ENCODE assay signal across 8 mouse cellular contexts in genomic region chr2:153131019-153131418, GRCm38 (mm10). TPM values are rescaled to one million over a fixed set of nuclear protein-coding genes. Genes with fewer than 3 reads are reported as not detected.
DNase-seq lines count a peak whose midpoint lies in the region; ATAC-seq and TF ChIP-seq lines count a peak whose summit lies in the region.
"Had no signal": no experiment of that assay in that cellular context is flagged by ENCODE, and none has a peak within 500 bp of the region (broad histone marks: within the 10 kb centered on the region; RNA-seq: fewer than 3 reads in every experiment).

No protein-coding gene starts in this region.

- no peak for DNase-seq in layer of hippocampus, adult 2 months (ENCODE audit: low spot score in 2 of 2)
- DNase-seq in layer of hippocampus, adult 9-11 months, result no peak
- peak; percentile 36 to 45 for DNase-seq in lung, postnatal 4 days
- DNase-seq in right cerebral cortex, adult 18-20 months, result no peak
- DNase-seq: cerebellum, adult 8-10 months had no signal

- peak; percentile 64 for TF ChIP-seq CTCF in layer of hippocampus, adult 2 months (conservative IDR thresholded peaks at IDR 0.05)
- TF ChIP-seq CTCF in ES-Bruce4 (IDR thresholded peaks at IDR 0.05; ENCODE audit: low read depth, low read length), result peak; percentile 88
- peak; percentile 76 for TF ChIP-seq CTCF in bone marrow, adult 2 months (IDR thresholded peaks at IDR 0.05; ENCODE audit: control insufficient read depth, insufficient read depth, low read length)

- no peaks in the 10 kb centered on the region for H3K4me1 ChIP-seq in ES-Bruce4 (ENCODE audit: control insufficient read depth, insufficient read depth, low read length)
- peaks cover under 1% of the 10 kb centered on the region; the same call in 1 of the 2 replicates for H3K4me1 ChIP-seq in bone marrow, adult 2 months (ENCODE audit: control insufficient read depth, insufficient read depth, low read length)

- H3K9ac ChIP-seq in ES-Bruce4 (ENCODE audit: low read depth, poor library complexity, severe bottlenecking), result no peak overlapping the region

- TF ChIP-seq EP300 in ES-Bruce4 (IDR thresholded peaks at IDR 0.05; ENCODE audit: insufficient read depth, low read depth, low read length), result no peak

- no peaks in the 10 kb centered on the region for H3K27me3 ChIP-seq in ES-Bruce4 (ENCODE audit: control insufficient read depth, insufficient read depth, low read length, poor library complexity, severe bottlenecking)

- H3K27ac ChIP-seq in layer of hippocampus, adult 2 months, result no peak overlapping the region
- H3K27ac ChIP-seq in ES-Bruce4 (ENCODE audit: insufficient read depth, low read length), result no peak overlapping the region
- H3K27ac ChIP-seq in bone marrow, adult 2 months (ENCODE audit: control insufficient read depth, insufficient read depth, low read depth, low read length, poor library complexity), result no peak overlapping the region

- no peaks in the 10 kb centered on the region for H3K9me3 ChIP-seq in ES-Bruce4 (replicated peaks; ENCODE audit: control insufficient read depth, insufficient read depth, low read length, poor library complexity, severe bottlenecking)

- H3K36me3 ChIP-seq in ES-Bruce4 (ENCODE audit: control insufficient read depth, insufficient read depth, low read length, poor library complexity, severe bottlenecking), result no peaks in the 10 kb centered on the region

- ATAC-seq in erythroid progenitor cell, adult 5-6 weeks (replicated peaks; ENCODE audit: low FRiP score, poor library complexity, severe bottlenecking), result no peak

- WGBS in bone marrow, adult 2 months, result 34% methylated on average over 6 of the region's 6 CpGs

- TF ChIP-seq POLR2A in ES-Bruce4 (IDR thresholded peaks at IDR 0.05; ENCODE audit: insufficient read depth, low read length), result no peak
- TF ChIP-seq POLR2A in bone marrow, adult 2 months (IDR thresholded peaks at IDR 0.05; ENCODE audit: borderline replicate concordance, control insufficient read depth, low read depth, low read length), result no peak

- H3K4me3 ChIP-seq in layer of hippocampus, adult 2 months, result no peak overlapping the region
- H3K4me3 ChIP-seq in ES-Bruce4 (ENCODE audit: low read depth, low read length), result no peak overlapping the region
- H3K4me3 ChIP-seq in bone marrow, adult 2 months (replicated peaks; ENCODE audit: control insufficient read depth, low read depth, low read length), result no peak overlapping the region

RNA-seq across cellular contexts. Expression of gene Hck, which starts 22.8 kb away (rescaled TPM):
- total RNA-seq in layer of hippocampus, adult 2 months (2021), result 1 to 10 TPM; 1.9 to 2.2 TPM
- polyA plus RNA-seq in ES-Bruce4 (2011; ENCODE audit: insufficient read depth, insufficient read length, low read depth, missing spikeins), result 2.4 TPM in 2 replicates
- polyA plus RNA-seq in bone marrow, adult 2 months (2011; ENCODE audit: insufficient read depth, insufficient read length, low replicate concordance, missing spikeins), result 20.0 and 54.3 TPM in 2 replicates
- 35.7 and 36.5 TPM in 2 replicates for total RNA-seq in erythroid progenitor cell, adult 5-6 weeks (2015; ENCODE audit: low replicate concordance)
- total RNA-seq in erythroid progenitor cell, adult 5-6 weeks (2017; ENCODE audit: low replicate concordance), result 19.4 and 38.2 TPM in 2 replicates

RNA-seq across cellular contexts. Expression of gene Tm9sf4, which starts 30.1 kb away (rescaled TPM):
- 100 to 1,000 TPM in 1 of 2 experiments, 10 to 100 TPM in 1; 96.8 to 101 TPM for total RNA-seq in layer of hippocampus, adult 2 months (2021)
- 83.2 and 98.0 TPM in 2 replicates for polyA plus RNA-seq in ES-Bruce4 (2011; ENCODE audit: insufficient read depth, insufficient read length, low read depth, missing spikeins)
- 12.6 and 18.3 TPM in 2 replicates for polyA plus RNA-seq in bone marrow, adult 2 months (2011; ENCODE audit: insufficient read depth, insufficient read length, low replicate concordance, missing spikeins)
- total RNA-seq in erythroid progenitor cell, adult 5-6 weeks (2015; ENCODE audit: low replicate concordance), result 18.0 and 21.4 TPM in 2 replicates
- total RNA-seq in erythroid progenitor cell, adult 5-6 weeks (2017; ENCODE audit: low replicate concordance), result 16.9 and 30.3 TPM in 2 replicates

Comparison
In these comparisons a context has a peak if more than half of its experiments do, and no peak if none do; other contexts are left out.
1. DNase-seq: peak in lung, postnatal 4 days (2 of 2); none in layer of hippocampus, adult 2 months (0 of 2), layer of hippocampus, adult 9-11 months (single experiment) and right cerebral cortex, adult 18-20 months (single experiment).
2. RNA of gene Hck, which starts 22.8 kb away (total RNA-seq): 19.4 to 38.2 TPM in erythroid progenitor cell, adult 5-6 weeks; 1.9 to 2.2 TPM in layer of hippocampus, adult 2 months; every median in the first group is over 4 times any median in the second.
3. Peak in every context shown above with its lines, with median percentiles within 50 percentile points of each other: CTCF ChIP-seq.